Mouse (Mus musculus): ENCODE data around the gene Rptor.

Gene Rptor

DNA sequence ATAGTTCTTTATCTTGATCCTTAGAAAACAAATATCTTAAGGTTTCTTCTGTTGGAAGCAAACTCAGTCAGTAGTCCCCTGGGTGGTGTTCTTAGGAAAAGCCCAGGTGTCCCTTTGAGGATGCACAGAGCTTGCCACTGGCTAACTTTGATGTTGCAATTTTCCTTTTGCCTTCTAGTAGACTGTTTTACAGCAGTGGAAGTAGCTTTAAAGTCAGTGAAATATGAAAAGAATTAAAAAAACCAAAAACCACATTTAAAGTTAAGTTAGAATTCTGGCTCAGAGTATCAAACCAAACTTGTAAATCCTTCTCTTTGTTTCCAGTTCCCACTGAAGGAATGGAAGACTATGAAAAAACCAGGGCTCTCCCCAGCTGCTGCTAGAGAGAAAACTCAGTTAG lies 47.8 kb downstream of the Rptor start:
- no peak for DNase-seq (ENCODE audit: low read depth, low spot score)

DNA sequence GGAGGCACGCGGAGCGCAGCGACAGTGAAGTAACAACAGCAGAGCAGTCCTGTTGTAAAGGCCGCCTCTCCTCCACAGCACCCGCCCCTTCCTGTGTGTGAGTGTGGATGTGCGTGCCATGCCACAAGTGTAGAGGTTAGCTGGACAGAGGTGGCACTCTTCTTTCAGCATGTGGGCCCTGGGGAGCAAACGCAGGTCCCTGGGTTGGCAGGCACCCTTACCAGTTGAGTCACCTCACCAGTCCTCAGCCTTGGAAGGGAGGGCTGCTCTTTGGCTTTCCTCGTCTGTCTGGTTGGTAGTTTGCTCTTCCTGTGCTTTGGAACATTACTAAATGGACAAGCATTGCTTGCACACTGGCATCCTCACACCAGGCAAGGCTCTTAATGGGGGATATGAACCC lies 50.6 kb downstream of the Rptor start:
- no peak for DNase-seq (ENCODE audit: low read depth, low spot score)

DNA sequence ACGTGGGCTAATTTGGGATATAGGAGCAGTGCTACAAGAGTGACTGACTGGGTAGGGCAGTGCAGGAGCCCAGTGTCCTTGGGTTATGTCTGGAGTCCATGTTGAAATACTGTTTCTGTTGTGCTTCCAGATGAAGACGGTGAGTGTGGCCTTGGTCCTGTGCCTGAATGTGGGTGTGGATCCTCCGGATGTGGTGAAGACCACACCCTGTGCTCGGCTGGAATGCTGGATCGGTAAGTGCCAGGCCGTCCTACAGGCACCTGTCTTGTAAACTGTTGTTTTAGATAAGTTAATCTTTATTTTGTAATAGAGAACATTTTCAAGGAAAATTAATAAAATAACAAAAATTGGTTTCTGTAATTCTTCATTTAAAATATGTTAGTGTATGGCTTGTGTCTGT lies 54.8 kb downstream of the Rptor start:
- DNase-seq (ENCODE audit: low read depth, low spot score): no peak

DNA sequence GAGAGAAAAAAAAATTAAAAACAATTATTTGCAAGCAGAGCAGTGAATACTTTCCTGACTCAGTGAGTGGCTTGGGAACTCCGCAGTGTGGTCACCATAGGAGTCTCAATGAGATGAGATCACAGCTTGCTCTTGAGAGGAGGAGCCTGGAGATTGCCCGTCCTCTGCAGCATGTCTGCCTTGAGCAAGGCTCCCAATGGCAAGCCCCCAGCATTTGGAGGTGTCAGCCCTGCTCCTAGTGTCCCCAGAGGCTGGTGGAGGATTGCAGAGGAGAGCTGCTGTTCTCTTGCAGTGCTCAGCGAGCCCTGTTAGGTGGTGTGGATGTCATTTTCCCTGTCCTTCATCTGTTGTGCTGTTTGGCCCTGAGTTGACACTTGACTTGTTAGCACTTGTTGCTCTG lies 56.6 kb downstream of the Rptor start:
- DNase-seq (ENCODE audit: low read depth, low spot score): no peak

DNA sequence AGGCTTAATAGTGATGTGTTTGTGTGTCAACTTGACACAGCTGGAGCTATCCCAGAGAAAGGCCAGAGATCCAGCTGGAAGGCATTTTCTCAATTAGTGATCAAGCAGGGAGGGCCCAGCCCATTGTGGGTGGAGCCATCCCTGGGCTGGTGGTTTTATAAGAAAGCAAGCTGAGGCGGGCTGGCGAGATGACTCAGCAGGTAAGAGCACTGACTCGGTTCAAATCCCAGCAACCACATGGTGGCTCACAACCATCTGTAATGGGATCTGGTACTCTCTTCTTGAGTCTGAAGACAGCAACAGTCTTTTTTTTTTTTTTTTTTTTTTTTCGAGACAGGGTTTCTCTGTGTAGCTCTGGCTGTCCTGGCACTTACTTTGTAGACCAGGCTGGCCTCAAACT lies 58.8 kb downstream of the Rptor start:
- peak; percentile 68 for DNase-seq (ENCODE audit: low read depth, low spot score)

DNA sequence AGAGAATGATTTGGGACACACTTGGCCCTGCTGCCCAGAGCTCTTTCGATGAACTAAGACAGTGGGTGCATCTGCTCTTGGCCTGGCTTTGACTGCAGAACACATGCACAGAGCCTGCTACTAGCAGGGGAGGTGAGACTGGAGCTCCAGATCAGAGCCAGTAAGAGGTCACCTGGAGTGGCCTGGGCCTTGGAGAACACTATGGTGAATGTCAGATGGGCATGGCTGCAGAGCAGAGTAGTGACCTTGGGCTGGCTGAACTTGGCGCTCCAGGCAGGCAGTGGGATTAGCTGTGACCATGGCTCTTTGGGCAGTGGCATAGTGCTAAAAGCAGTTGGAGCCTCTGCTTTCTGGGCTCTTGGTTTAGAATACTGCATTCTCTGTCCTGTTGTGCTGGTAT lies 61.2 kb downstream of the Rptor start:
- no peak for DNase-seq (ENCODE audit: low read depth, low spot score)

DNA sequence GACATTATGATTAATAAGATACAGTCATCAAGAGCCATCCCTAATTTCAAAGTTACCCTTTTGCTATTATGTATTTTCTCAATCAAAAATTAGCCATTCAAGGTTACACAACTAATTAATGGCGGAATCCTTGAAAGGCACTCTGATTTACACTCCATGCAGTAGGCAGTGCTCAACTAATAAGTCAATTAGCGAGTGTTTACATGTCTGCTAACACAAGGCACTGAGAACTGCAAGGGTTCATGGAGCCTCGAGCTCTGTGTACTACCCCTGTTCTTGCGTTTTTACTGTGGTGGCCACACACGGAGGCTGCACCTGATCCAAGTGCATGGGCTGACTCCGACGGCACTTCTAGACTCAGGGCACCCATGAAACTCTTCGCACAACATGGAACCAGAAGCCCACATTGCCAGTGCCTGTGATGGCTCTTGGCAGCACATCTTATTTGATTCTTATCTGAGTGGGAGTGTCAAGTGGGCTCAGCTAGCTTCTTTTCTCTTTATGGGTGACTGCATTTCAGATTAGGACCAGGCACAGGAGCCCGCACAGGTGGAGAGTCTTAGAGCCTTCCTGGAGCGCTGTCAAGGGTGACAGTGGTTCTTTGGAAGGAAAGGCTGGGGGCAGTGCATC lies 62.1 kb downstream of the Rptor start:
- no peak for DNase-seq (ENCODE audit: low read depth, low spot score)

DNA sequence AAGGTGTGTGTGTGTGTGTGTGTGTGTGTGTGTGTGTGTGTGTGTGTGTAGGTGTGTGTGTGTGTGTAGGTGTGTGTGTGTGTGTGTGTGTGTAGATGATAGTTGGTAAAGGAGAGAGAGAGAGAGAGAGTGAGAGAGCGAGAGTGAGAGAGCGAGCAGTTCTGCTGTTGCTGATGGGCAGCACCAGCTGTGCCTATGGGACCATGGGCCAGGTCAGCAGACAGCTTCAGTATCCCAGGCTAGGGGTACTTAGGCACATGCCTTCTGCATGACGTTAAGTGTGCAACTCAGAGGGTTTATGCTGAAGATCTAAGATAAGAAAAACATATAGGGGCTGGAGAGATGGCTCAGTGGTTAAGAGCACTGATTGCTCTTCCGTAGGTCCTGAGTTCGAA lies 62.6 kb downstream of the Rptor start:
- no peak for DNase-seq (ENCODE audit: low read depth, low spot score)

DNA sequence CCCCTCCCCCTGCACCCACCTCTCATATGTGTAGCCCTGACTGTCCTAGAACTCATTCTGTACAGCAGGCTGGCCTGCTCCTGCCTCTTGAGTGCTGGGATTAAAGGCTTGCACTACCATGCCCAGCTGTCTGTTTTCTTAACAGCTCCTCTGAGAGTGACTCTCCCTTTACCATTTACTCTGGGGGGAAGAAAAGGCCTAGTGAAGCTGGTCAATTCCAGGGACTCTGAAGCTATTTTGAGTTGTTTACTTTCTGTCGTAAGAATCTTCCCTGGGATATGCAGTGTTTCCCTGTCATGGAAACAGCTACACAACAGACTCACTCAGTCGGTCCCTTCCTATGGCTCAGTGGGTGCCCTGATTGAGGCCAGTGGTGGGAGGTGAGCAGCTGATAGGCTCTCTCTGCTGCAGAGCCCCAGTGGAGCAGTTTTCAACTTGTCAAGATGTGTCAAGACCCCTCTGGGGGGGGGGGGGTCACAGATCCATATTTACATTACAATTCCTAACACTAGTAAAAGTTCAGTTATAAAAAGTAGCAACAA lies 63.9 kb downstream of the Rptor start:
- no peak for DNase-seq (ENCODE audit: low read depth, low spot score)

DNA sequence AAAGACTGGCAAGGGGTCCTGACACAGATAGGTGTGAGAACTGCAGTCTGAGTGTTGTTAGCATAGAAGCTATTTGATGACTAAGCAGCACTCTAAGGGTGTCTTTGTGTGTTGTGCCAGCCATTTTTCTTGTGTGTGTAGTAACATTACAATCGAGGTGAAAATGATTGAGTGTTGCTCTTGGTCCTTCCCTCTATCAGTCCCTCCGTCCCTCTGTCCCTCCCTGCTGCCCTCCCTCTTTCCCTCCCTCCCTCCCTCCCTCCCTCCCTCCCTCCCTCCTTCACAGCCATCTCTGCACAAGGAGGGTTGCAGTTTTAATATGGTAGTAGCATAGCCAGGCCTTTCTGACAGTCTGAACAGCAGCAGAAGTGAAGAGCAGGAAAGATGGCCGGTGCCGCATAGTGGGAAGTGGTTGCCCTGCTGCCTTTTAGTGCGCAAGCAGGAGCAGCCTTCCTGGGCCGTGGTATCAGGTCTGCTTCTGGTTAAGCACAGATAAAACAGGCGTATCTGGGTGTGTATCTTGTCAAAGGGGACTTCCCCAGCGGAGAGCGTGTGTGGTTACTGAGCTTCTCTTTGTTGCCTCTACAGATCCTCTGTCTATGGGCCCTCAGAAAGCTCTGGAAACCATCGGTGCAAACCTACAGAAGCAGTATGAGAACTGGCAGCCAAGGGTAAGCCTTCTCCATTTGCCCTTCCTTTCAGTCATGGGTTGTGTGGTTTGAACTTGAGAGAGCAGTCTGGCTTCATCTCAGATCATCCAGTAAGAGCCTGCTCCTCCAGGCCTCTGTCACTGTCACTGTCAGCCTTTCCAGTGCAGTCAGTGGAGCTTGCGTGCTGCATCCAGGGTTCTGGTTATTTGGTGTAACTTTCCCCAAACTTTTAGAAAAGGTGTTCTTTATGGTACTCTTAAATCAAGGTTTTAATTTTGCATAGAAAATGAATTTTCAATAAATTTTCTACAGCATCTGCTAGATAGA lies 68.3 kb downstream of the Rptor start:
- DNase-seq (ENCODE audit: low read depth, low spot score): peak; percentile 46

DNA sequence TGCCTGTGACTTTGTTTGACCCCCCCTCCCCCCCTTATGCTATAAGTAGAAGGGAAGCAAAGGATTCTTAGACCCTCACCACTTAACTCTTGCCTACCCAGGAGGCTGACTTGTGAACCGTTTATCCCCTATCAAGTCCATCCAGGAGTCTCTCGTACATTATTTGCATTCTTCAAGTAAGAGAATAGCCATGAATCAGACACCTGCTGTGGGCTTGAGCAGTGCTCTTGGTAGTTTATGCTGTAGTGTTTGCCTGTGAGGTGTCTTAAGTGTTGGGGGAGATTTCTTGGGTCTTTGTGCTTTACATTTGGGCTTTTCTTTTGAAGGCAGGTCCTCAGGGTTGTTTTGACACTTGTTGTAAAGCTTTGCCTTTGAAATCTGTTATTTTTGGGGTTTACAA lies 69.3 kb downstream of the Rptor start:
- DNase-seq (ENCODE audit: low read depth, low spot score): no peak

DNA sequence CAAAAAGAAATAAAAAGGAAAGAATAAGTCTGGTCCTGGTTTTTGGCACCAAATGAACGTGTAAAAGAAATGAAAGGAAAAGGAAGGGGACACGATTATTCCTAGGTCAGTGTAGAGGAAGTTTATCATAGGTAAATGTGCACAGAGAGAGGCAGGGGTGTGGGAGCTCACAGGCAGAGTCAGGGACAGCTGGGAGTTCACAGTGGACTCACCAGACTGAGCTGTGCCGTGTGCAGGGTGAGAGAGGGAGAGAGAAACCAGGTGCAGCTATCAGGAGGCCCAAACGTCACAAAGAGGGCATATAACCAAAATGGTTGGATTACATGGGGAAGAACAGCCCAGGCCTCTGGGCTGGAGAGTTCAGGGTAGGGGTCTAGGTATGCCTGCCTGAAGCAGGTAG lies 70.1 kb downstream of the Rptor start:
- DNase-seq (ENCODE audit: low read depth, low spot score): no peak

DNA sequence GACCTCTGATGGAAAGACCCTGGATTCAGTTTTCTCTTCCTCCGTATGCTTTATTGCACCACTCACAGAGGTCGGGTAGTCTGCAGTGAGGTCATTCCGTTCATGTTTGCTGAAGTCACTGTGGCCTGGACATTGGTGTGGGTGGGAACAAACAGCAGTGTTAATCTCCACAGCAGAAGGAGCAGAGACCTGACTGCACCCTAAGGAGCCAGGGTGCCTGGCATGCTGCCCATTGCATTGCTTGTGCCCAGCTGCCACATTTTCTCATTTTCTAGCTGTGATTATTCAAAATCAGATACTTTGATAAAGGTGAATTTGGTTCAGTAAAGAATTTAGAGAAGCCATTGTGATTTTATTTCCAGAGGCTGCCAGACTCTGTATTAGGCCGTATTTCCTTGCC lies 72.1 kb downstream of the Rptor start:
- no peak for DNase-seq (ENCODE audit: low read depth, low spot score)

DNA sequence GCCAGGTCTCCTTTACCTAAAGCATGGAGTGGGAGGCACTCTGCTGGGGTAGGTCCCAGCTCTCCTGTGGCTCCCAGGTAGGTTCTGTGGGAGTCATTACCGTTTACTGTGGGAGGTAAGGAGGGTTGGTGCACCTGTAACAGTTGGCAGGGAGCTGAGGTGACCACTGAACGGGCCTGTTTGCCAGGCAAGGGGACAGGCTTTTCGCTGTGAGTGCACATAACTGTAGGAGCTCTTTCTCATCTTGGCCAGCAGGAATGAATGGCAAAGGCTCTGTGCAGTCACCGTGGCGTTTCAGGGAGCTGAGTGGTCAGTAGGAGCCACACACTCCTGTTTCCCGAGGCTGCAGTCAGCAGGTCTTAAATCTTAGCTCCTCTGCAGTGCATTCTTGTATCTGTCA lies 72.8 kb downstream of the Rptor start:
- no peak for DNase-seq (ENCODE audit: low read depth, low spot score)

DNA sequence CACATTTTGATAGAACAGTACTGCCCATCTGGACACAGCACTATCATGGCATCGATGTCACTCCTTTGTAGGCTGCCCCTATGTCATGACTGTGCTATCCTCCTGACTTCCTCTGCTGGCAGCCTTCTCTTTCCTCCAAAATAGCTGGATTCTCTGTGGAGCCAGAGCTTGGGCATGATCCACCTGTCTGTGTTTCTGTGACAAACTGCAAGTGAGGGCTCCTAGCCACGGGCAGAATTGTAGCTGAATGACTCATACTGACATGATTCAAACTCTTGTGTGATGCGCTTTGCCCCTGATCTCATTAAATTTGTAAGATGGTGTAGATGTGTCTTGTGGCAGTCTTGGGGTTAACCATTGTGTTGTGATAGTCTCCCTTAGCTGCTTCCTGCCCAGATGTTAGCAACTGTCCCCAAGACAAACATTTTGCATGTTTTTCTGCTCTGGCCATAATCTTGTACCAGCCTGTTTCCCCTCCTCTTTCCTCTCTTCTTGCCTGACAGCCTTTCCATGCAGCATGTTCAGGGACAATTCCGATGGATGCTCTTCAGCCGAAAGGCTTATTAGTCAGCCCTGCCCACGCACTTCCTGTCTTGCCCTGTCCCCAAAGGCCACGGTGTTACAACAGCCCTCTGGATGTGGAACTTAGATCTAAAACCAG lies 74.2 kb downstream of the Rptor start:
- no peak for DNase-seq (ENCODE audit: low read depth, low spot score)

DNA sequence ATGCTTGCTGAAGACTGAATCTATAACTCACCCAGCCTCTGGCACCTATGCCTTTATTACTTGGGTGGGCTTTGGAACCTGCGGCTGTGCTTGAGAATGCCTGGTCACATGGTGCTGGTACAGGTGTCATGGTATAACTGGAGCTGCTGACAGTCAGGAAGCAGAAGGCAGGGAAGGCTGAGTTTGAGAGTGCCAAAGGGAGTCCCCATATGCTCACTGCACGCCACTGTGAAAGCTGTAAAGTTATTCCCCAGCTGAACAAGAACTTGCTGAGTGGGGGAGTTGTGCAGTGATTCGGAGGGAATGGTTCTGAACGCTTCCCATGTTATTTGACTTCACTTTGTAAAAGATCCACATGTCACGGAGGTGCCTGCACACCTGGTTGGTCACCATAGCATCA lies 75.7 kb downstream of the Rptor start:
- DNase-seq (ENCODE audit: low read depth, low spot score): no peak

DNA sequence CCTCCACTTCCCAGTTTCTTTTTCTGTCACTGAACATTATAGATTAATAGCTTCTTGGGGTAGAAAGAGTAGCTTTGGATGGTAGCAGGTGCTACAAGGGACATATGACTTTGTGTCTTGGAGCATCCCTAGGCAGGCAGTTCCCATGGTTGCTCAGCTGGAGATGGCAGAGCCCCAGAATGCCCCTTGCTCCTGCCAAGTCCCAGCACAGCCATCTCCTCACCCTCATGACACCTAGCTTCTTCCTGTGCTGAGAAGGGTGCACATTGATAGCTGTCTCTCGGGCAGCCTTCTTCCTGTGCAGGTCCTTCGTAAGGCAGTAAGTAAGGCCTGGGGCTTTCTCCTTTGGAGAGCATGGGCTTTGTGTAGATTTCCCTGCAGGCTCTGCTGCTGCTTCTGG lies 78.0 kb downstream of the Rptor start:
- DNase-seq (ENCODE audit: low read depth, low spot score): no peak

DNA sequence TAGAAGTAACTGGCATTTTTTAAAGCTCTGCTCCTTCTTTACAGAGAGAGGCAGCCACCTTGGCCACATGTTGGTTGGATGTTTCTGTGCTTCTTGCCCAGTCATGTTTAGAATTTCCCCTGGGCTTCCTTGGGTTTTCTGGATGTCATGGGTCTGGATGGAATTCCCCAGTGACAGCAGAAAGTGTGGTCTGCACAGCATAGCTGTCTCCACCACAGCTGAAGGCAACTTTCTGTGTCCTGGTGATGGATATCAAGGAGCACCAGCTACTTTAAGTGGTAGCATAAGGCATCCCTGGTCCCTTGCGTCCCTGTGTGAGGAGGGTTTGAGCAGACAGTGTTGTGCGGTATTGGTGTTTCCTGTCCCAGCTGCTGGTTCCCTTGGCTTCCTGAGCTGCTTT lies 79.6 kb downstream of the Rptor start:
- no peak for DNase-seq (ENCODE audit: low read depth, low spot score)

DNA sequence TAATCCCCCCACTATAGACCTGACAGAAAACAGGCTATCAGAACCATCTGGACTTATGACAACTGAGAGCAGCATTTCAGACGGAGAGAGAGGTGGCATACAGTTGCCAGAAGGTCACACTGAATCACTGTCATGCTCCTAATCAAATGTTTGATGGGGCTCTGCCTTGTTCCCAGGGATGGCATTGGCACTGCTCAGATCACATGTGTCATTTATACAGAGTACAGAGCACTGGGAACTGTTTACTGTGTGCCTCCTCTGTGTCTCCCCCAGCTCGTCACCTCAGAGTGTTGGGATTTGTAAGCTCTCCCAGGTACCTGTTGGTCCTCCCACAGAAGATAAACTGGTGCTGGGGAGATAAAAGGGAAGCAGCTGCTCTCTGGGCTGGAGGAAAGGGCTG lies 81.1 kb downstream of the Rptor start:
- no peak for DNase-seq (ENCODE audit: low read depth, low spot score)

DNA sequence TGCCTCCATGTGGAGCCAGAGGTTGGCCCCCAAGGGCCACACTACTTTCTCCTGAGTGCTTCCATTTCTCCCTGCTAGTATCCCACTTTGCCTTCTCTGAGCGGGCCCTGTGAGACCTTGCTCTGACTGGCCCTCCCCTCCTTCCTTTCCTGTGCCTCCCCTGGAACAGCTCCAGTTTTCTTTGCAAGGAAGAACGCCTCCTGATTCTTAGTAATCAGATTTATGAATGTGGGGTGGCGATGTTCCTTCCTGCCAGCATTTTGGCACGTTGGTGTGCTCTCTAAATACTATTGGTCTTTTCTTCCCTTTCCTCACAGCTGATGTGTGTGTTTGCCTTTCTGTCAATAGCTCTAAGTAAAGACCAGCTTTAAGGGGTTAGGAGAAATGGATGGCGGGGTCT lies 82.8 kb downstream of the Rptor start:
- DNase-seq (ENCODE audit: low read depth, low spot score): no peak

DNA sequence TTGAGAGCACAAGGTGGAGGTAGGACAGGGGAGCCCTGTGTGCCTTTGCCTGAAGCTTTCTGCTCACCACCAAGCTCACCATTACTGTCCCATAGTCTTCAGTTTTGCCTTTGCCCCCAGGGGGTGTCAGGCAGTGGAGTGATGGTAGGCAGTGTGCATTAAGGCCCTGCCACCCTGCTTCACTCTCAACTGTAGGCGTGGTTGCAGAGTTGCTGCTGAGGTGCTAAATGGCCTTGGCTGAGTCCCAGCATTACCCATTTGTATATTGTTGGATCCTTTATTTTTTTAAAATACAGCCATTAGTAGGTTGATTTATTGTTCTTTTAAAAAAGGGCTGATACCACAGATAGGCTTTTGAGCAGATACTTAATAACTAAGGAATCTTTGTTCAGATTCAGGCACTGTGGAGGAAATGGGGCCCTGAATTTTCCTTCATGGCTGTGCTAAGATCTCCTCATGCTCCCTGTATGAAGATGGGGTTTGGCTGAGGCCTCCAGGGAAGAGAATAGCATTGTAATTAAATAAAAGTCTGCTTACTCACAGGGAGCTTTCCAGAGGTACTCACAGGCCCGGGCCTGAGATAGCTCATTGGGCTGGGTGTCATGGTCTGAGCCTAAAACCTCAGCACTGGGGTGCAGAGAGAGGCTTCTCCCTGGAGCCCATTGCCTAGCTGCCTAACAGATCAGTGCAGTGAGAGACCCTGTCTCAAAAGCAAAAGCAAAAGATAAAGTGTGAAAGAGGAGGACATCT lies 83.4 kb downstream of the Rptor start:
- no peak for DNase-seq (ENCODE audit: low read depth, low spot score)

DNA sequence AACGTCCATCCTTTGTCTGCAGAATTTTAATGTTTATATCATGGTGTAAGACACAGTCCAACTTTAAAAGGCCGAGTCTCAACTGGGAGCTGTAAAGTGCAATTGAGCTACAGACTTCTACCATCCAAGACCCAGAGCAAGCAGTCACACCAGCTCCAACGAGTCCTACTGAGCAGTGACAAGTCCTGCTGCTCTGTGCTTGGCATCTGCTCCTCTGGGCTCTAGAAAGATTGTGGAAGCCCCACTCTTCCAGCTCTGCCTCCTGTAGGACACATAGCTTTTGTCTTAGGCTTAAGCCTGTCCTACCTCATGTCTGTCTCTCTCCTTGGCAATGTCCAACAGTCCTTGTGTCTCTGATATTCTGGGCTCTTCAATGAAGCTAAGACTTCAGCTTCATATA lies 84.6 kb downstream of the Rptor start:
- no peak for DNase-seq (ENCODE audit: low read depth, low spot score)
